Mouse (Mus musculus): ENCODE measurements around the gene Tm2d1.

DNA sequence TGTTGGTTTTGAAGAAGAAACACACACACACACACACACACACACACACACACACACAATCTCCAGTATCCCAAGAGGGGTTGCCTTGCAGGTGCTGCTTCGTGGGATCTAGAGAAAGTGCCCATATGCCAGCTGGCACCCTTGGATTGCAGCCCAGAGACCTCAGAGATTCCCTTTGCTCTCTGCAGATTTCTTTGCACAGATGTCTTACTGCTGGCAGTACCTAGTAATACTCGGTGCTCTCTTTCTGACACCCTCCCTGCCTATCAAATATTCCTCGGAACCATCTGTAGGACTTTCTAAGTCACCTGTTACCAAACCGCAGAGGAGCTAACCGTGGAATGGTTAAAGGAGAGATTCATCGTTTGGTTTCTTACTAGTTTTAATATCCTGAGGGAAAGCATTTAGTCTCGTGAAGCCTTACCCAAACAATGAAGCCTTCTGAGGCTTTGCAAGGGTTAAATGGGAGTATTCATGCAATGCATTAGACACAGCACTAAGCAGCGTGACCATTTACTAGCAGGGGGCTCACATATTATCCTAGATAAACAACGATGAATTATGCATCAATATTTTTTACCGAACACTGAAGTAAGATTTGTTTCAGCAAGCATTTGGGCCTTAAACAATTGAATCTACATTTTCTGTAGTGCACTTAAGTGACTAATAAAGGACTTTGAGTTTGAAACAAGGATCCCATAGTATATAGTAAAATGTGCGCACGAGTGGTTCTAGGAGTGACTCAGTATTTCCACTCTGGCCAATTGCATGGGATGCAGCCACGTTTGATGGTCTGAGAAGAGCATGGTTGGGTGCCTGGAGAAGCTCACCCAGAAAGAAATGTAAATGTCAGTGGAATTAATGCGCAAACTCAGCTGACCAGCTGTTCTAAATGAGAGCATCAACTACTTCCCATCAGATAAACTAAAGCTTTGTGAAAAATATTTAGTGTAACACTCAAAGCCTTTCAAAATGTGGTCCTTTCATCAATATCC lies 44.2 kb downstream of the Tm2d1 start:
- no peak for TF ChIP-seq CTCF (IDR thresholded peaks at IDR 0.05; ENCODE audit: low read depth, low read length)
- TF ChIP-seq EP300 (IDR thresholded peaks at IDR 0.05; ENCODE audit: insufficient read depth, low read depth, low read length): no peak

Data from ES-Bruce4 (cell line).